Mouse (Mus musculus) midbrain, embryonic 16.5 days (tissue): ENCODE results near the gene Nrgn. TPM values are rescaled to one million over a fixed set of nuclear protein-coding genes. Genes with fewer than 3 reads are reported as not detected.

ENCODE experiments used
- ATAC-seq: fragments of 200-750 bp; cut with Nextera tagmentation; 2 replicates; pipeline ENCODE4 v1.8.0; 2017; ENCODE audit warnings: moderate TSS enrichment
- H3K27ac ChIP-seq: fragments of 300-500 bp; sonication (generic); 2 replicates; pipeline ENCODE4 v1.5.1; 2014; ENCODE audit warnings: mild to moderate bottlenecking, low read length, mixed read lengths
- H3K27me3 ChIP-seq: fragments of 300-500 bp; sonication (generic); 2 replicates; pipeline ENCODE4 v1.6.1; 2014; ENCODE audit warnings: low read depth, low read length, mixed read lengths; ENCODE audit not compliant: control insufficient read depth, insufficient read depth
- H3K36me3 ChIP-seq: fragments of 300-500 bp; sonication (generic); 2 replicates; pipeline ENCODE4 v1.6.1; 2014; ENCODE audit warnings: mild to moderate bottlenecking, low read length, moderate library complexity, mixed read lengths; ENCODE audit not compliant: control insufficient read depth, insufficient read depth
- H3K4me1 ChIP-seq: fragments of 300-500 bp; sonication (generic); 2 replicates; pipeline ENCODE4 v1.6.1; 2014; ENCODE audit warnings: mild to moderate bottlenecking, low read length, mixed read lengths; ENCODE audit not compliant: control insufficient read depth, insufficient read depth
- H3K4me2 ChIP-seq: fragments of 300-500 bp; sonication (generic); 2 replicates; pipeline ENCODE4 v1.6.1; 2014; ENCODE audit warnings: mild to moderate bottlenecking, low read length, mixed read lengths
- H3K4me3 ChIP-seq: fragments of 300-500 bp; sonication (generic); 2 replicates; pipeline ENCODE4 v1.5.1; 2014; ENCODE audit warnings: low read depth, mild to moderate bottlenecking, low read length, moderate library complexity, mixed read lengths
- H3K9ac ChIP-seq: fragments of 300-500 bp; sonication (generic); 2 replicates; pipeline ENCODE4 v1.6.1; 2014; ENCODE audit warnings: low read depth, low read length, mixed read lengths
- H3K9me3 ChIP-seq: fragments of 300-500 bp; sonication (generic); replicated peaks from 2 replicates; pipeline ENCODE4 v1.6.1; 2014; ENCODE audit warnings: mild to moderate bottlenecking, low read length, mixed read lengths; ENCODE audit not compliant: control insufficient read depth, poor library complexity, severe bottlenecking
- WGBS: fragments of 180-500 bp; shearing (Covaris S2); extraction: QIAGEN DNeasy Blood & Tissue Kit; methylation state at CpG from one replicate; pipeline ENCODE4 v1.1.7; 2014; 5-methylcytosine and 5-hydroxymethylcytosine counted together
- polyA plus RNA-seq: library from polyadenylated mRNA; unstranded; fragments of >200 nt; fragmentation: Nextera tagmentation; extraction: Ambion mirVana; gene quantifications from 2 replicates; pipeline ENCODE4 v1.2.1, GENCODE M21; 2015

Gene Nrgn
- polyA plus RNA-seq, 1 experiment from 2014 or later, result 18.4 TPM

- WGBS, result 48% methylated on average over 23 of the region's 23 CpGs
- Histone ChIP-seq H3K36me3 (no peaks in the 10 kb centered on the region), H3K9me3 (no peaks in the 10 kb centered on the region), H3K4me2 (no peak within 1 kb of the TSS), H3K9ac (no peak within 1 kb of the TSS), H3K27ac (no peak within 1 kb of the TSS), H3K4me1 (peaks cover 3% of the 10 kb centered on the region; the same call in 1 of the 2 replicates), H3K27me3 (peaks cover 5% of the 10 kb centered on the region; the same call in 1 of the 2 replicates), H3K4me3 (no peak within 1 kb of the TSS)
- ATAC-seq, result no peak
Observed at GRCm38 (mm10) chr9:37539170-37540025, 13.3 kb downstream of the Nrgn start, which contains the start of gene Vsig2. Vsig2 (plus strand) TSS chr9:37539255.

GRCm38 (mm10) chr9:37537658-37538250, 14.9 kb downstream of the Nrgn start:
- Histone ChIP-seq H3K27ac (no peak overlapping the region), H3K9me3 (no peaks in the 10 kb centered on the region), H3K27me3 (no peaks in the 10 kb centered on the region), H3K4me2 (no peak overlapping the region), H3K4me3 (no peak overlapping the region), H3K36me3 (no peaks in the 10 kb centered on the region), H3K9ac (no peak overlapping the region), H3K4me1 (no peaks in the 10 kb centered on the region)
- no peak for ATAC-seq
- WGBS, result 78% methylated on average over 5 of the region's 5 CpGs

- Histone ChIP-seq H3K9me3 (no peaks in the 10 kb centered on the region), H3K4me2 (no peak overlapping the region), H3K4me3 (no peak overlapping the region), H3K36me3 (no peaks in the 10 kb centered on the region), H3K27me3 (peaks cover 2% of the 10 kb centered on the region; the same call in 1 of the 2 replicates), H3K27ac (no peak overlapping the region), H3K9ac (no peak overlapping the region), H3K4me1 (no peaks in the 10 kb centered on the region)
- WGBS, result 83% methylated on average over 4 of the region's 4 CpGs
- no peak for ATAC-seq
Observed at GRCm38 (mm10) chr9:37536851-37537250, 15.9 kb downstream of the Nrgn start.

GRCm38 (mm10) chr9:37530888-37531705, 21.6 kb downstream of the Nrgn start:
- H3K27ac ChIP-seq, result peak overlapping the region; percentile 10
- peak overlapping the region; percentile 57 for H3K9ac ChIP-seq
- peak overlapping the region; percentile 81 for H3K4me2 ChIP-seq
- no peaks in the 10 kb centered on the region for H3K9me3 ChIP-seq
- H3K27me3 ChIP-seq, result peaks cover 37% of the 10 kb centered on the region
- ATAC-seq, result peak; percentile 71
- H3K4me3 ChIP-seq, result peak overlapping the region; percentile 40
- no peaks in the 10 kb centered on the region; the same call in 1 of the 2 replicates for H3K36me3 ChIP-seq
- 2% methylated on average over 31 of the region's 31 CpGs for WGBS
- peaks cover 25% of the 10 kb centered on the region for H3K4me1 ChIP-seq

GRCm38 (mm10) chr9:37530031-37530887, 22.4 kb downstream of the Nrgn start:
- no peaks in the 10 kb centered on the region; the same call in 1 of the 2 replicates for H3K36me3 ChIP-seq
- H3K27ac ChIP-seq, result no peak overlapping the region
- H3K4me1 ChIP-seq, result peaks cover 25% of the 10 kb centered on the region
- H3K4me2 ChIP-seq, result peak overlapping the region; percentile 81
- H3K9ac ChIP-seq, result peak overlapping the region; percentile 32
- peaks cover 43% of the 10 kb centered on the region for H3K27me3 ChIP-seq
- peak overlapping the region; percentile 40 for H3K4me3 ChIP-seq
- no peaks in the 10 kb centered on the region for H3K9me3 ChIP-seq
- 2% methylated on average over 32 of the region's 32 CpGs for WGBS
- ATAC-seq, result peak; percentile 43

- Histone ChIP-seq H3K27ac (peak overlapping the region; percentile 12; the same call in 1 of the 2 replicates), H3K4me2 (no peak overlapping the region), H3K9ac (no peak overlapping the region), H3K4me3 (peak overlapping the region; percentile 12; the same call in 1 of the 2 replicates), H3K36me3 (no peaks in the 10 kb centered on the region; the same call in 1 of the 2 replicates), H3K27me3 (peaks cover 43% of the 10 kb centered on the region), H3K4me1 (peaks cover 25% of the 10 kb centered on the region), H3K9me3 (no peaks in the 10 kb centered on the region)
- 27% methylated on average over 9 of the region's 9 CpGs for WGBS
- ATAC-seq, result no peak
Observed at GRCm38 (mm10) chr9:37528225-37528970, 24.3 kb downstream of the Nrgn start.

GRCm38 (mm10) chr9:37527396-37528224, 25.1 kb downstream of the Nrgn start, which contains the start of gene Esam:
Esam (plus strand) TSS chr9:37528078.
- H3K4me2 ChIP-seq, result peak within 1 kb of the TSS; percentile 12; the same call in 1 of the 2 replicates
- WGBS, result 5% methylated on average over 41 of the region's 41 CpGs
- H3K9ac ChIP-seq, result no peak within 1 kb of the TSS; the same call in 1 of the 2 replicates
- no peak for ATAC-seq
- H3K9me3 ChIP-seq, result no peaks in the 10 kb centered on the region
- peaks cover 3% of the 10 kb centered on the region; the same call in 1 of the 2 replicates for H3K36me3 ChIP-seq
- H3K27me3 ChIP-seq, result peaks cover 43% of the 10 kb centered on the region
- peaks cover 25% of the 10 kb centered on the region for H3K4me1 ChIP-seq
- peak within 1 kb of the TSS; percentile 12; the same call in 1 of the 2 replicates for H3K4me3 ChIP-seq
- H3K27ac ChIP-seq, result peak within 1 kb of the TSS; percentile 12; the same call in 1 of the 2 replicates
